Mouse (Mus musculus) limb, embryonic 14.5 days (tissue): ENCODE data around the gene Ngly1. TPM values are rescaled to one million over a fixed set of nuclear protein-coding genes. Genes with fewer than 3 reads are reported as not detected.
"Not testable (repeated sequence)": the region's sequence is repeated elsewhere in the genome, so short reads cannot be mapped to it uniquely, and the experiment has no call there.

Experiments used
- ATAC-seq: fragments of 200-750 bp; cut with Nextera tagmentation; 2 replicates; pipeline ENCODE4 v1.8.0; 2017; ENCODE audit warnings: low read depth, moderate number of reproducible peaks, moderate TSS enrichment; ENCODE audit not compliant: low FRiP score
- DNase-seq: peaks from one replicate; pipeline ENCODE4 v3.0.0-alpha.2; 2015; ENCODE audit warnings: low spot score
- H3K27ac ChIP-seq: fragments of 300-500 bp; sonication (generic); replicated peaks from 2 replicates; pipeline ENCODE4 v1.5.1; 2014; ENCODE audit warnings: low read depth, mild to moderate bottlenecking, low read length, moderate library complexity, mixed read lengths
- H3K27me3 ChIP-seq: fragments of 300-500 bp; sonication (generic); 2 replicates; pipeline ENCODE4 v1.6.1; 2014; ENCODE audit warnings: low read length, mixed read lengths; ENCODE audit not compliant: control insufficient read depth, insufficient read depth
- H3K36me3 ChIP-seq: fragments of 300-500 bp; sonication (generic); 2 replicates; pipeline ENCODE4 v1.6.1; 2014; ENCODE audit warnings: mild to moderate bottlenecking, low read length, moderate library complexity, mixed read lengths; ENCODE audit not compliant: control insufficient read depth, insufficient read depth
- H3K4me1 ChIP-seq: fragments of 300-500 bp; sonication (generic); 2 replicates; pipeline ENCODE4 v1.6.1; 2014; ENCODE audit warnings: antibody characterized with exemption, low read length, mixed read lengths; ENCODE audit not compliant: control insufficient read depth, insufficient read depth
- H3K4me2 ChIP-seq: fragments of 300-500 bp; sonication (generic); replicated peaks from 2 replicates; pipeline ENCODE4 v1.6.1; 2014; ENCODE audit warnings: low read depth, mild to moderate bottlenecking, low read length, moderate library complexity; ENCODE audit not compliant: severe bottlenecking
- H3K4me3 ChIP-seq: fragments of 300-500 bp; sonication (generic); replicated peaks from 2 replicates; pipeline ENCODE4 v1.5.1; 2014; ENCODE audit warnings: low read length
- H3K9ac ChIP-seq: fragments of 300-500 bp; sonication (generic); 2 replicates; pipeline ENCODE4 v1.6.1; 2014; ENCODE audit warnings: mild to moderate bottlenecking, low read depth, low read length, moderate library complexity; ENCODE audit not compliant: severe bottlenecking
- H3K9me3 ChIP-seq: fragments of 300-500 bp; sonication (generic); 2 replicates; pipeline ENCODE4 v1.6.1; 2016; ENCODE audit warnings: low read length; ENCODE audit not compliant: control insufficient read depth
- POLR2A ChIP-seq: fragments of 200-500 bp; IDR thresholded peaks from 2 replicates; pipeline ENCODE4 v1.8.0; 2012; ENCODE audit warnings: inconsistent platforms, mild to moderate bottlenecking, moderate library complexity, borderline replicate concordance; ENCODE audit not compliant: insufficient read depth, insufficient read length; ENCODE audit errors: extremely low read depth
- WGBS: fragments of 180-500 bp; shearing (Covaris S2); extraction: QIAGEN DNeasy Blood & Tissue Kit; methylation state at CpG from one replicate; pipeline ENCODE4 v1.1.7; 2014; 5-methylcytosine and 5-hydroxymethylcytosine counted together
- polyA plus RNA-seq, 2 experiments: library from polyadenylated mRNA; depleted of rRNA in 1 of 2; stranded (reverse) in 1 of 2; unstranded in 1 of 2; fragments of >200 nt; fragmentation: Nextera tagmentation in 1 of 2; extraction: Ambion mirVana in 1 of 2; gene quantifications; 2 replicates each; pipeline versions ENCODE4 v1.2.1 to v1.2.3; 2012 to 2014

Ngly1 gene
- polyA plus RNA-seq, 2 experiments, result 22.1 to 45.3 TPM

DNA sequence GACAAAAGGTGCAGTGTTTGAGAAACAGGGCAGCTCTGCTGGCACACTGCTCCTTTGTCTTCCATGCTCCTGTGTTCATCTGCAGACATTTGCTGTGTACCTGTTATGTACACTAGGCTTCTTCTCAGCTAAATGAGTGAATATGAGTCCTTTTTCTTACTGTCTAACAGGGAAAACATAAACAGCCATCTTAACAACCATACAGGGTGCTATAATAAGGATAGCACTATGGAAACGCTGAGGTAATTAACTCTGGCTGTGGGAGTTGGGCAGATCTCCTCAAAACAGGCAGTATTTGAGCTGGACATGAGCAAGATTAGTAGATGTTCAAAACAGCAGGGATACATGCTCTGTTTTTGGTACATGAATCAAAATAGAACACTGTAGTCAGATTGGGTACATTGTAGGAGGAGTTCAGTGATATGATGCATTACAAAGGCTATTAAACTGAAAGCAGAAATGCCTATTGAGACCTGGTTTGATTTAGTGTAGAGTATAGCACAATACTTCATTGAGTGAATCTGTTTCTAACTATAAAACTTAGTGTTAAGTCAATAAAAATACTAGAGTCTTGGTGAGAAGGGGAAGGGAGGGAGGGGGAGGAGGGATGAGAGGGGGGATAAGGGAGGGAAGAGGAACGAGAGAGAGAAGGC is 47.9 kb downstream of the Ngly1 start:
- no peak for TF ChIP-seq POLR2A
- Histone ChIP-seq H3K9ac (no peak overlapping the region), H3K4me2 (no peak overlapping the region), H3K27ac (no peak overlapping the region), H3K4me1 (no peaks in the 10 kb centered on the region), H3K27me3 (no peaks in the 10 kb centered on the region), H3K9me3 (no peaks in the 10 kb centered on the region), H3K4me3 (no peak overlapping the region), H3K36me3 (peaks cover 14% of the 10 kb centered on the region)
- ATAC-seq, result no peak
- WGBS, result 27% methylated on average over 2 of the region's 2 CpGs
- no peak for DNase-seq

DNA sequence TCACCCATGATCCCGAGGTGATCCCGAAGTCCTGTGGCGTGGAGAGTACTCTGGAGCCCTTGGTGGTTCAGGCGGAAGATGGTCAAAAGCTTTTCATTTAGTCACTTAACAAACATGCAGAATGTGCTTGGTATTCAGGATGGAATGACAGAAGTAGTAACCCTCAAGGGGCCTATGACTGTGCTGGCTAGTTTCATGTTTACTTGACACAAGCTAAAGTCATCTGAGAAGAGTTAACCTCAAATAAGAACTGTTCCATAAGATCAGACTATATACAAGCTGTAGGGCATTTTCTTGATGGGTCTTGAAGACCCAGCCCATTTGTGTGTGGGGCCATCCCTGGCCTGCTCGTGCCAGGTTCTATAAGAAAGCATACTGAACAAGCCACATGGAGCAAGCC is 52.7 kb downstream of the Ngly1 start:
- WGBS, result 91% methylated on average over 5 of the region's 5 CpGs
- Histone ChIP-seq H3K4me1 (no peaks in the 10 kb centered on the region), H3K9me3 (no peaks in the 10 kb centered on the region), H3K4me3 (no peak overlapping the region), H3K27me3 (no peaks in the 10 kb centered on the region), H3K4me2 (no peak overlapping the region), H3K27ac (no peak overlapping the region), H3K9ac (no peak overlapping the region), H3K36me3 (peaks cover 10% of the 10 kb centered on the region; the same call in 1 of the 2 replicates)
- no peak for ATAC-seq
- DNase-seq, result no peak
- no peak for TF ChIP-seq POLR2A

DNA sequence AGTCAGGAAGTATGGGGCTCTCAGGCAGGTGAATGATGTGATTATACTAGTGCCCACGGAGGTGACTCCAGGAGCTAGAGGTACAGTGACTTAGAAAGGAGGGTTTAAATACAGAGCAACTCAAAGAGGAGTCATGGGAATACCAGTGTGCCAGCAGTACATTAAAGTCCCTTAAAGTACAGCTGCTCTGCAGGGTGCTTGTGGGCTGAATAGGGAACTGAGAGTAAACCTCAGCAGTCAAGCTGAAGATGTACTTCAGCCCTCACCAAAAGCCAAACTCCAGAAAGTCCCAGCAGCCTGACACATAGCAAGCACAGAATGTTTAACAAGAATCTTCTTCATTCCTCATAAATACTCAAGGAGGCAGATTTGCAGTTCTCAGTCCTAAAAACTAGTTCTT is 53.6 kb downstream of the Ngly1 start:
- no peaks in the 10 kb centered on the region for H3K4me1 ChIP-seq
- H3K27me3 ChIP-seq, result no peaks in the 10 kb centered on the region
- DNase-seq (no peak), ATAC-seq (no peak)
- H3K4me2 ChIP-seq, result no peak overlapping the region
- TF ChIP-seq POLR2A, result no peak
- no peaks in the 10 kb centered on the region for H3K9me3 ChIP-seq
- no peak overlapping the region for H3K4me3 ChIP-seq
- no peak overlapping the region for H3K9ac ChIP-seq
- peaks cover 13% of the 10 kb centered on the region; the same call in 1 of the 2 replicates for H3K36me3 ChIP-seq
- H3K27ac ChIP-seq, result no peak overlapping the region
- 26% methylated on average over 1 of the region's 1 CpGs for WGBS

DNA sequence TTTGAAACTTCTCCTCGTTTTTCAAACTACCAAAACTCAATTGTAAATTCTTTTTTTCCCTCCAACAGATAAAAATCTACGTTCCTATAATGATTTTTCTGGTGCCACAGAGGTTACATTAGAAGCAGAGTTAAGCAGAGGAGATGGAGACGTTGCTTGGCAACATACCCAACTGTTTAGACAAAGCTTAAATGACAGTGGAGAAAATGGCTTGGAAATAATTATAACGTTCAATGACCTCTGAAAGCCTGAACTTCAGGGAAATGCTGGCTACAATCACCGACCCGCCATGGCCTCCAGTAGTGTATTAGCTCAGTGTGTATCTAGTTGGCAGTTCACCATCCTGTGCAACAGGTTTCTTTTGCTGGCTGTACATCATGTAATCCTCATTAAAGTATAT is 61.7 kb downstream of the Ngly1 start:
- Histone ChIP-seq H3K4me1 (peaks cover 4% of the 10 kb centered on the region; the same call in 1 of the 2 replicates), H3K27ac (no peak overlapping the region), H3K9me3 (no peaks in the 10 kb centered on the region), H3K27me3 (no peaks in the 10 kb centered on the region), H3K4me3 (no peak overlapping the region), H3K36me3 (peaks cover 5% of the 10 kb centered on the region; the same call in 1 of the 2 replicates), H3K9ac (no peak overlapping the region), H3K4me2 (no peak overlapping the region)
- TF ChIP-seq POLR2A, result no peak
- no peak for ATAC-seq
- DNase-seq, result no peak
- WGBS, result 75% methylated on average over 6 of the region's 6 CpGs

DNA sequence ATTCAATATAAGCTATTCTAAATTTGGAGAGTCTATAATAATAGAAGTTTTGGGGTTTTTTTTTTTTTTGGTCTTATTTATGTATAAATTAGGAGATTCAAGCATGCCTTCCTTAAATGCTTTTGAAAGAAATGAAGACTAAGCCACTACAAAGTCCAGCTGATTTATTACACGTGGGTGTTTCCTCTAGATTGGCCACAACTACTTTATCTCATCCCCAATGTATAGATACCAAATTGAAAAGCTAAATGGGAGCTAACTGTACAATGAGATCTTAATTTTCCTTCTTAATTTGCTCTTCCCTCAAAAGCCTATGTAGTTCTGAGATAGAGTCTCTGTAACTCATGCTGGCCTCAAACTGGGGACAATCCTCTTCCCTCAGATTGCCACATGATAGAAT is 63.5 kb downstream of the Ngly1 start:
- DNase-seq (no peak), ATAC-seq (no peak)
- no peaks in the 10 kb centered on the region for H3K9me3 ChIP-seq
- no peak overlapping the region for H3K9ac ChIP-seq
- H3K27me3 ChIP-seq, result no peaks in the 10 kb centered on the region
- no peak overlapping the region for H3K4me2 ChIP-seq
- WGBS, result 69% methylated on average over 1 of the region's 1 CpGs
- H3K27ac ChIP-seq, result no peak overlapping the region
- peaks cover 4% of the 10 kb centered on the region; the same call in 1 of the 2 replicates for H3K4me1 ChIP-seq
- no peak for TF ChIP-seq POLR2A
- peaks cover 4% of the 10 kb centered on the region; the same call in 1 of the 2 replicates for H3K36me3 ChIP-seq
- H3K4me3 ChIP-seq, result no peak overlapping the region

DNA sequence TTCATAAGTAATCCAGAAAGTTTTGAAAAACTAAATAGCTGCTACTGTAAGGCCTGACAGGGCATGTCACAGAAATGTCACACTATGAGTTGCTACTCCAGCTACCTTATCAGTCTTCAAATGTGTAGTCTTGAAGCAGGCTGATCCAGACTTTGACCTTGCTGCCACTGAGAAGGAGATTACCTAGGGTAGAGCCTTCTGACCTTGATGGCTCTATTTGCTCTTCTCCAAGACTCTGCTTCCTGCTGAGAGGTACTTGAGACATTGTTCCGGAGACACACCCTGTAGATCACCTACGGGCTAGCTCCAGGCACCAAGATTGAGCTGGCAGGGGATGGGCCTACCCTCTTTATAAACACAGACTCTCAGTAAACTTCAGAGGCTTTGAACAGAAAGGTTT is 64.0 kb downstream of the Ngly1 start:
- not testable (repeated sequence) for H3K9ac ChIP-seq, H3K4me2 ChIP-seq, DNase-seq, H3K4me3 ChIP-seq, H3K27ac ChIP-seq, H3K4me1 ChIP-seq, H3K9me3 ChIP-seq, ATAC-seq, H3K36me3 ChIP-seq, H3K27me3 ChIP-seq
- 72% methylated on average over 2 of the region's 2 CpGs for WGBS
